Mouse (Mus musculus) lung, postnatal 0 days (tissue): ENCODE data around the gene Prkcd.

Source experiments
- CTCF ChIP-seq: IDR thresholded peaks from 2 replicates; pipeline ENCODE4 v1.5.1; 2016; ENCODE audit warnings: antibody characterized with exemption, mild to moderate bottlenecking
- EP300 ChIP-seq: IDR thresholded peaks from 2 replicates; pipeline ENCODE4 v1.6.1; 2016; ENCODE audit warnings: antibody characterized with exemption, mild to moderate bottlenecking, control low read depth

GRCm38 (mm10) chr14:30562343-30562742 lies 63.7 kb downstream of the Prkcd start:
- TF ChIP-seq CTCF (no peak), EP300 (no peak)
